Mouse (Mus musculus): ENCODE data around the gene Inip.

GRCm38 (mm10) chr4:59802792-59803191 is 1.4 kb upstream of the Inip start:
- no peak for TF ChIP-seq MAX (IDR thresholded peaks at IDR 0.05; ENCODE audit: low read length)
- TF ChIP-seq POLR2A (IDR thresholded peaks at IDR 0.05; ENCODE audit: low read depth, low read length): no peak
- TF ChIP-seq NRF1 (IDR thresholded peaks at IDR 0.05; ENCODE audit: low read depth, low read length): no peak
- TF ChIP-seq UBTF (IDR thresholded peaks at IDR 0.05; ENCODE audit: low read depth, low read length): no peak
- no peak for TF ChIP-seq SIN3A (IDR thresholded peaks at IDR 0.05; ENCODE audit: low read length)
- no peak for TF ChIP-seq CTCF (conservative IDR thresholded peaks at IDR 0.05 in 1 of 2, IDR thresholded peaks at IDR 0.05 in 1 of 2; ENCODE audit: low read depth in 2 of 2, low read length in 2 of 2)
- no peak for TF ChIP-seq TBP (conservative IDR thresholded peaks at IDR 0.05; ENCODE audit: low read depth, low read length)
- no peak for TF ChIP-seq ZC3H11A (IDR thresholded peaks at IDR 0.05; ENCODE audit: low read depth, low read length)
- TF ChIP-seq MAZ (IDR thresholded peaks at IDR 0.05; ENCODE audit: low read depth, low read length): no peak
- no peak for TF ChIP-seq NELFE (IDR thresholded peaks at IDR 0.05; ENCODE audit: low read depth, low read length)
